Mouse (Mus musculus): ENCODE measurements around the gene Mesd.

DNA sequence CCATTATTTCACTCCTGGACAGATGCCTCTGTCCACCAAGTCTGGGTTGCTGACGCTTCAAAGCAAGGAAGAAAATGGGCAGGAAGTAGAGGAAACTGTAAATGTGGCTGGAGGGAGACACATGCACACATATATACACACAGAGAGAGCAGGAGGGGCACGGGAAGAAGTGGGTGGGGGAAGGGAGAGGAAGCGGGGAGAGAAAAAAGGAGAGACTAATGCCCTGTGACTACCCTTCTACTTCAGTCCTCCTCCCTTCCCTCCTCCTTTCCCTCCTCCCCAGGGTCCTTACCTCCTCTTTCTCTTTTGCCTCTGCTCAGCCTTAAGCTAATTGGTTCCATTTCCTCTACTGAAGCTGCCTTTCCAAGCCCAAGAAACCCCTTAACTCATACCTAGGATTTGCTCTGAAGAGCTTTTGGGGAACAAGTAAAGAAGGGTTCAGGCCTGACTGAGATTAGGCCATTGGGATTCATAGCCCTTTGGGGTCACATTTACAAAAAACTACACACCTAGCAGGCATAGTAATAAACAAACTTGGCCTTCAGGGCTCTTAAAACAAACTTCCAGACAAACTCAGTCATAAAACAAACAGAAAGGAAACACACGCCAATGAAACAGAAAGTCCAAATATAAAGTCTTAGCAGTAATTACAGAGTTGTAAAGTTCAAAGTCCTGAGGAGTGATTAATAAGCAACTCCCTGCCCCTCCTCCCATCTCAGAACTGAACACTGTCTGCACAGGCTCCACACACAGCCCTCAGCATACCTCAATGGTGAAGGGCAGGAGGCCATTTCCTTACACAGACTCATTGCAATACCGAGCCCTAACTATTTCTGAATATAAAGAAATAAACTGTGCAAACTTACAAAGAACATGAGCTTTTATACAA lies 36.8 kb upstream of the Mesd start:
- no peak for TF ChIP-seq CTCF (IDR thresholded peaks at IDR 0.05; ENCODE audit: low read depth)
- TF ChIP-seq EP300 (IDR thresholded peaks at IDR 0.05; ENCODE audit: low read depth) = no peak
